Mouse (Mus musculus): Measurements from ENCODE around the gene St8sia4.

St8sia4 gene

DNA sequence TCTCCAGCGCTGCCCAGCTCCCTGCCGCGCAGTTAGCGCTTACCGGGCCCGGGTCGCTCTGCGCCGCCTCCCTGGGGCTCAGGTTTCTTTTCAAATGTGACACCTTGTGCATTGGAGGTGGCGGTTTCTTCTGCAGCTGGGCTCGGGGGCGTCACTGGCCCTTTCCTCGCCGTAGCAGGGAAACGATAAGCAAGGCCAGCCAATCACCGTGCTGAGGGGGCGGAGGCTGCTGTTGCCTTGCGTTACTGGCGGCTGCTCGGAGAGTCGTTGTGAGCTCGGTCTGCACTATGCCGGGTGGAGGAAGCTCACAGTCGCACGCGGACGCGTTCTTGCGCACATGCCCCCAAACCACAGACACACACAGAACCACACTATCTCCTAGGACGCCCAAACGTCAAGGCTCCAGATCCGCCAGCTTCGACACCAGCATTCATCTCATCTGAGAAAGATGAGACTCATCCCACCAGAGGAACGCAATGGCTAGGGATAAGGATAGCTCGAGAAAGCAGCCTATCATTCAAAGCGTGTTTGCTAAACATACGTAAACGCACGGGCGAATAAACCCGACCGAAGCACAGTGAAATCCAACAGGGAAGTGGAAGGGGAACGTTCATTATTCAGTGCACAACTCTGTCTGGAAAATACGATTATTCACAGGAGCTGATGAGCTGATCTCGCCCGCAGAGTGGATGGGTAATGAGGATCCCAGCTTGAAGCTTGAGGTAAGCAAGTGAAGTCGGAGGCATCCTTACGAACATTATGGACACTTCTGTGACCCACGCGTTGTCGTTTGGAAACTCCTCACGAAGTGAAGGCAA, at the start of gene St8sia4:
Gene St8sia4 (minus strand): TSS at position 137 of the 818 bp plus-strand sequence.
- peak; percentile 66 for DNase-seq (ENCODE audit: low read depth)

DNA sequence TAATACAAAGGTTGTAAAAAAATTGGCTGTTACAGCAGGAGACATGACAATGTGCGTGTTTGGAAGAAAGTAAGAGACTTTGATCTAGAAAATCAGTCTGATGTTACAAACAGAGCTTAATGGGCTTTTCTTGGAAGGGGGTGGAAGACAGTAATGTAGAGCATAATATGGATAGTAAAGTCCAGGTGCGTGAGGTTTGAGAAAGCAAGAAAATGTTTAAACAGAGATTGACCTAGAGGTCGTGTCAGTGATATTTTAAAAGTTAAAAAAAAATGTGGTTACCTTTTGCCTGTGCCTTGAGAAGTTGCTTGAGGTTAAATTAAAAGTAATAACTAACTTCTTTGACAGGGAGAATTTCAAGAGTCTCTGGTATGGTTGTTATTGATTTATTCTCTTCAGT, 41.8 kb upstream of the St8sia4 start:
- no peak for DNase-seq (ENCODE audit: low read depth)

DNA sequence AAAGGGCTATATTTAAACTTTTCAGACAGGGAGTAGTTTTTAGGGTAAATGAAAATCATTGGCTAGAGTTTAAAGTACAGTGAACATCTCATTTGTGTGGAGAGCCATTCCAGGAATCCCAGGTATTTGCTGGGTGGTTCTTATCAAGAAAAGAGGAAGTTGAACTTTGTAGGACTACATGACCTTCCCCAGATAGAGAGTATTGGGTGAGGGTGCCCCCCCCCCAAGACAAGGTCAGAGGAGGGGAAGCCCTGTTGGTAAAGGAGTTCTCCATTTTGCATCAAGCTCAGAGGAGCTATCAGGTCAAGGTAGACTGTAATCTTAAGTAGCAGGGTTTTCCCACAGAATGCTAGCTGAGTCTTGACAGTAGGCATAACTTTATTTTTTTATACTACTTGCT, 32.5 kb upstream of the St8sia4 start:
- DNase-seq (ENCODE audit: low read depth): no peak

DNA sequence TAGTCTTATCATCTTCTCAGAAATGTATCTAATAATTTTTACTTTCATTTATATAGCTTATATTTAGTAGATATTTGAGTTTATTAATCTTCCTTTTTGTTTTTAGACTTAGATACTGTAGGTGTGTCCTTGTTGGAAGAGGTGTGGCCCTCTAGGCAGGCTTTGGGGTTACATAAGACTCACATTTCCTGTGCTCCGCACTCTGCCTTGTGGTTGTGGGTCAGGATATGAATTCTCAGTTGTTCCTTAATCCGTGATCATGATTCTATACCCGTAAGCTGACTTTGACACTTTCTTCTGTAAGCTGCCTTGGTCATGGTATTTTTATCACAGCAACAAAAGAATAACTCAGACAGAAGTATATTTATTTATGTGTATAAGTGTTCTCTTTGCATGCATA, 6.7 kb upstream of the St8sia4 start:
- no peak for DNase-seq (ENCODE audit: low read depth)

GRCm38 (mm10) chr1:95668253-95668805, 958 bp upstream of the St8sia4 start:
- DNase-seq (ENCODE audit: low read depth): no peak

GRCm38 (mm10) chr1:95666541-95667320, 640 bp downstream of the St8sia4 start:
- DNase-seq (ENCODE audit: low read depth): no peak

- no peak for DNase-seq (ENCODE audit: low read depth)
Observed at GRCm38 (mm10) chr1:95665951-95666484, 1.4 kb downstream of the St8sia4 start.

DNA sequence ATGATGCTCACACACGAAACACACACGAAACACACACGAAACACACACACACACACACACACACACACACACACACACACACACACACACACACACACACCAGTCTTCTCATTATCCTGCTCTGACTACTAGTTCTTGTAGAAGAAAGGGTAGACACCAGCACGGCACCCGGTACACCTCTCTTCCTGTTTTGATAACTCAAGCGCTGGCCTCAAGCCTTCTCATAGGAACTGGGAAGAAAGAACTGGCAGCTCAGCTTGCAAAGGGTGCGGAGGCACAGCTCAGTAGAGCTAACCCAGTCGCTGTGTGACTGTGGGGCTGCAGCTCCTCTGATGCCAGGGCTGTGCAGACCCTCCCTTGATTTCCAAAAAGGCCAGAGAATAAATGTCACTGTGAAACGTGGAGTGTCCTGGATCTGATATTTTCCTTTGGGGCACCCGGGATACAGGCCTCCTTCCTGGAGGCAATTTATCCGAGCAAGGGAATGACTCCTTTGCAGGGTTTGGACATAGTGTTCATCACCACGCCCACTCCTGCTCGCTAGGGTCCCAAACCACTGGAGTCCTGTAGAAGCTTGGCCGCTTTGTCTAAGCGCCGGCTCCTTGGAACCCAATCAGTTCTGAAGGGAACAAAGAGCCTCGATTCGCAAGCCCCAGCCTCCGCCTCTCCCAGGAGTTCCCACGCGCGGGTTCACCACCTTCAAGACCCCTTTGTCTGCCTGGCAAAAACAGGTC, 2.2 kb downstream of the St8sia4 start:
- no peak for DNase-seq (ENCODE audit: low read depth)

DNA sequence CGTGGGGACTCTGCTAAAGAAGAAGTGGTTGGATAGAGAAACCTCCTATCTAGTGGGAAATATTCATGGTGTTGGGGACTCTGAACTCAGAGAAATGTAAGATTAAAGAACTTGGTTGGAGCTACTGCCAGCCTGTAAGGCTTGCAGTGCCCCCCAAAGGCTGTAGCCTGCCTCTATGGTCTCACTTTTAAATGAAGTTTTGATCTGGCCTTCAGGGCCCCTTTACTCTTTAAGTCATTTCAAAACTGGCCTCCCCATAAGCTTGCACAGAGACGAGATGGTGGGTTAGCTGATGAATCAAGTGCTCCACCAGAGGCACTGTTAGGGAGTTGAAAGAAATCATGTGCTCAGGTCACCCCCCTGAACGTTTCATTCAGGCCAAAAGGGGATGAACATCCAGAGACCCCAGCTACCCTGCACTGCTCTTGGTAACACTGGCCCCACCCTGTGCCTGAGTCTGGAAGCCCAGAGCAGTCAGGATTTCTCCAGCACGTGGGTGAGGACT, 3.0 kb downstream of the St8sia4 start:
- DNase-seq (ENCODE audit: low read depth): no peak

DNA sequence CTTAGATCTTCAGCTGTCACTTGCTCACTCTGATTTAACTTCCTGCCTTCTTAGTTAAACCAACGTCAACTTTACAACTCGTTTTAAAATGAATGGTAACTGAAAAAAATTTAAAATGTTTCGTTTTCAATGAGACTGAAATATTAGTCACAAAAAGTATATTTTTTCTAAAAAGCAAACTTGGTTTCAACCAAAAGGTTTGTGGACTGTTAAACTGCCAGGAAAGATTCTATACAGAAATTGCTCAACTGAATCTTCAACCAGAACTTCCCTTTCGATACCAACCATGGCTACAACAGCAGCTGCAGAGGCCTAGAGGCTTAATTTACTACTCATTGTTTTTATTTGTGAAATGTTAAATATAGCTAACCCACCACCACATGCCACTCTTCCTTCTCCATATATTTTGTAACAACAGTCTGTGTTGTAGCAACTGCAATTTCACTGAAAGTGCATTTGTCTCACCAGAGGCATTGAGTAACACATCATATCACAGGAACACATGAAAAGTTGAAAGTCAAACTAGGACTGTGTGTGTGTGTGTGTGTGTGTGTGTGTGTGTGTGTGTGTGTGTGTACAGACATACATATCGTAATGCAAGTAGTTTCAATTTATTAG, 10.2 kb downstream of the St8sia4 start:
- no peak for DNase-seq (ENCODE audit: low read depth)

DNA sequence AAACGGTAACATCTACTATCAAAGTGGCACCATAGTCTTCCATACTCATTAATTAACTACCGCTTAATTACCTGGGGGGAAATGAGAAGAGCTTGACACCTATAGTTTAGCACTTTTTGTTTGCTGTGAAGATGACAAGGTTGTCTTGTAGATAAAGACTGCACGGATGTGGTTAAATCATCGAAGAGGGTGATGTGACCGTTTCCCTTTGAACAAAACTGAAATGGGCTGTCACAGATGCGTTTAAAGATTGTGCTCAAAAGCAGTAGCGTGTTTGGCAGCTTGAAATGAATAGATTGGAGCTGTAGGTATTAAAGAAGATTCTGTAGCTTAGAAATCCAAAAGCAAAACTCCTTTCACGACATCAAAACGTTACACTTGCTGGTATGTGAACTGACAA, 11.8 kb downstream of the St8sia4 start:
- no peak for DNase-seq (ENCODE audit: low read depth)

DNA sequence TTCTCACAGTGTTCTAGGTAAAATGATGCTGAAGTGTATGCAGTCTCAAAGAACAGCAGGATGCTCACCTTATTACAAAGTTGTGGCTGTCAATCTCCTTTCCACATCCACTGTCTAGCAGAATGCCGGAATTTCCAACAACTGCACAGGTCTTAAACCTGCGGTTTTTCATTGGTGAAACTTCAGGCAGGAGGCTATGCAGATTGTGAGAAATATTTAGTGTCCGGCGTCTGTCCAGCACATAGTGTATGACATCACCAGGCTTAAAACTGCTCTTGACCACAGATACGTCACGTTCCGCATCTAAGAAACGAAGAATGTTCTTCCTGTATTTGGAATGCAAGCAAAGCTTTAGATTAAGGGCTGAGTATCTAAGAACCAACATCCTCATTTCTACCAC, 13.9 kb downstream of the St8sia4 start:
- DNase-seq (ENCODE audit: low read depth): no peak

- no peak for DNase-seq (ENCODE audit: low read depth)
Observed at GRCm38 (mm10) chr1:95644292-95644691, 23.1 kb downstream of the St8sia4 start.

DNA sequence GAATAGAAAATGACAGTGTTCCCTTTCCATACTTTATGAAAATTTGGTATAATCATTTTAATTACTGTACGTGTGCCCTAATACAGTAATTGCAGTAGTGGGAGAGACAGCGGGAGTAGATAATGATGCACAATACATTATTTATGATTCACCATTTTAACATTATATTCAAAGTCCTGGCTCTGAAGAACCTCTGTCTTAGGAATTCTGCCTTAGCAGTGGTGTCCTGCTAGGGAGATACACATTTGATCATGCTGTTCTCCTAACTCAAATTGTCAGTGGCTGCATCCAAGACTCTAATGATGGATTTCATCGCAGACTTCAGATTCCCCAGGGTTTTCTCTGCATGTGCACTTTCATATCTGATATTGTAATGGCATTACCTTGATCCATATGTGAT, 28.4 kb downstream of the St8sia4 start:
- no peak for DNase-seq (ENCODE audit: low read depth)

DNA sequence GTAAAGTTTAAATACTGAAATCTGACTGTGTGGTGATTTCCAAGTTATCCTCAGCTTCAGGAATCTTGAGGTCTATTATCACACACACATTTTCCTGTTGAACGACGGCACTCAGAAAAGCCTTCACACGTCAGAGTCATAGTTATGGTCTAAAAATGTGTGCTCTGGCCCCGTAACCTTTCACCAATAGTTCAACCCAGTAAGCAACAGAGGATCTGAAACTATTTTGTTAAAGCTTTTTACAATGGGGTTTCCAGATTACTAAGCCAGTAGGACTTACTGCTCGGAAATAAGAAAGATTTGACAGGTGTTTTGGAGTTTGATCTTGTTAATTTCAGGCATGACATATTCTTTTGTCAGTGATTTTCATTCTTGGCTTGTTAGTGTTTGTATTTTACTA, 43.0 kb downstream of the St8sia4 start:
- DNase-seq (ENCODE audit: low read depth): no peak

DNA sequence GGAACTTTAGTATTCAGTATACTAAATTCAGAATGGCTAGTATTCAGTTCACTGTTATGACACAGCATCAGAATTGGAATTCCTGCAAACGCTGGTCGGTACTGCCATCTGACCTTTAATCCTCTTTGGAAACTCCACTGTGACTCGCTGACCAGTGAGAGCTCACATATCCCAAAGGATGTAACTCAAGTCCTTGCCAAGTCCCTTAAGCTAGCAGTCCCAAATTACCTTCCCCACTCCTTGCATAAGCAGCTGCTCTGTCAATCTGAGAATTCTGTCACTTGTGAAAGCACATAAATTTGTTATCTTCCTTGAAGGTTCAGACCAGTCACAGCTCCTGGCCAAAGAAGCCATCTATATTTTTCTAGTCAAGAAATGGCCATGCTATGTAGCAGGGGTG, 48.7 kb downstream of the St8sia4 start:
- no peak for DNase-seq (ENCODE audit: low read depth)

DNA sequence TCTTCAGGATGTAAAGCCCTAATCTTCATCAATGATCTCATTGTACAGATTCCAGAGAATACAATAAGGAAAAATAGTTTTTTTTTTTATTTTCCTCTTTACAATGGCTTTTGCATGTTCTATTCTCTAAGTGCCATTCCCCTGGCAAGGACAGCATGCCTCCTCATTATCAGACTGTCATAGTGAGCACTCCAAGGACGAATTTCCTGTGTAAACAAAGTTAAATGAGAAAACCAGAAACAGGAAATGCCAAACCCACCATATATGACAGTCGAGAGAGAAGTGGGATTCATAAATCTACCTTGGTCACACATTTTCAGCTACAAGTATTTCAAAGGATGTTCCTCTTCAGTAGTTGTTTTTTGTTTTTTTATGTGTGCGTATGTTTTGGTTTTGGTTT, 49.2 kb downstream of the St8sia4 start:
- DNase-seq (ENCODE audit: low read depth): no peak

DNA sequence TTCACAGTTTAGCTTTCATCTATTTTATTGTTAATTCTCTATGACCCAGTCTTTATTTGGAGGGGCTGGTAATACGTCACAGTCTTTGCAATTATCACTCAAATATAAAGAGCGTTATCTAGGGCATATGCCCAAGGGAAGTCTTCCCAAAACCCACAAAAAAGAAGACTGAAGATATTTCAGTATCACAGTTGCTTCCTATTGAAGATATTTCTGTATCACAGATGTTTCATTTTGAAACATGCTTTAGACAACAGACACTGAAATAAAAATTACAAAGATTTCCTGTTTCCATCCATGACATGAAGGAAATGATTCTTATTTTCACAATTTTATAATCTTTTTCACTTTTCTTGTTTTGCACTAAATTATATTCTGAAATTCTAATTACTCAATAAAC, 57.4 kb downstream of the St8sia4 start:
- DNase-seq (ENCODE audit: low read depth): no peak

GRCm38 (mm10) chr1:95609045-95609444, 58.3 kb downstream of the St8sia4 start:
- no peak for DNase-seq (ENCODE audit: low read depth)

GRCm38 (mm10) chr1:95605458-95605857, 61.9 kb downstream of the St8sia4 start:
- no peak for DNase-seq (ENCODE audit: low read depth)

GRCm38 (mm10) chr1:95598108-95598507, 69.3 kb downstream of the St8sia4 start:
- no peak for DNase-seq (ENCODE audit: low read depth)

Data from c-Kit-positive CD71-positive TER-119-negative erythroid progenitor cells, embryonic 14.5 days (primary cell).